In the genomic region with DNA sequence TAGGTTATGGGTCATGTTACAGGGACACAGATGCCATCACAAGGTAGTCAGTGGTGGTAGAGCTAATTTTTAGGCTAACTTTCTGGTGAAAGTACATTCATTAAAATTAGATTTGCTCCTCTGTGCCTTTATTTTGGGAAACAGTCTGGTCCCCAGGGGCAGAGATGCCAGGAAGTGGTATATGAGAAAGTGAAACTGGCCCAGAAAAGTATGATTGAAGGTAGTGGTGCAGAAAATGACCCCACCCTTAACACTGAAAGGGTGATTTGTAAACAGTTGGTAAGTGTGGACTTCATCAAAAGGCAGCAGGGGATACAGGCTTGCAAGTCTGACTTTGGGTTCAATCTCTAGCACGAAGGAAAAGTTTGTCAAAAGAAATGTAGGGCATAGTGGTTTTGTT, we compare ENCODE assay signal across 9 mouse cellular contexts. TPM values are rescaled to one million over a fixed set of nuclear protein-coding genes. Genes with fewer than 3 reads are reported as not detected.
DNase-seq lines count a peak whose midpoint lies in the region; ATAC-seq lines count a peak whose summit lies in the region.
"Had no signal": no experiment of that assay in that cellular context is flagged by ENCODE, and none has a peak within 500 bp of the region (broad histone marks: within the 10 kb centered on the region; RNA-seq: fewer than 3 reads in every experiment).

No protein-coding gene starts in this region.

- H3K9me3 ChIP-seq in hindbrain, embryonic 13.5 days = 0 out of 2 replicates have a peak, but pooled peaks cover 3% of the 10 kb centered on the region

- ATAC-seq in activated CD4-positive, CD25-positive, alpha-beta regulatory T cell, adult 4 months = peak; percentile 58
- no peak for ATAC-seq in hindbrain, embryonic 13.5 days (ENCODE audit: low FRiP score)
- ATAC-seq in megakaryocyte, adult 5-6 weeks (ENCODE audit: poor library complexity, severe bottlenecking) = peak; percentile 32; the same call in 1 of the 2 replicates
- ATAC-seq in megakaryocyte progenitor cell, adult 5-6 weeks (replicated peaks; ENCODE audit: poor library complexity) = no peak

- H3K27ac ChIP-seq in hindbrain, embryonic 13.5 days = no peak overlapping the region
- H3K27ac ChIP-seq: macrophage had no signal

- peaks cover 23% of the 10 kb centered on the region for H3K36me3 ChIP-seq in hindbrain, embryonic 13.5 days
- peaks cover 20% of the 10 kb centered on the region for H3K36me3 ChIP-seq in splenic B cell, adult 2 months (ENCODE audit: control insufficient read depth, insufficient read depth, low read length, poor library complexity, severe bottlenecking)

- 38% methylated on average over 1 of the region's 1 CpGs for WGBS in hindbrain, embryonic 13.5 days

- H3K4me3 ChIP-seq in hindbrain, embryonic 13.5 days = peak overlapping the region; percentile 79

- no peaks in the 10 kb centered on the region for H3K27me3 ChIP-seq in hindbrain, embryonic 13.5 days
- H3K27me3 ChIP-seq in splenic B cell, adult 2 months (ENCODE audit: control insufficient read depth, insufficient read depth, low read length, poor library complexity, severe bottlenecking) = no peaks in the 10 kb centered on the region

- H3K4me2 ChIP-seq in hindbrain, embryonic 13.5 days = peak overlapping the region; percentile 75

- peak overlapping the region; percentile 93 for H3K9ac ChIP-seq in hindbrain, embryonic 13.5 days

- peaks cover 12% of the 10 kb centered on the region for H3K4me1 ChIP-seq in hindbrain, embryonic 13.5 days (replicated peaks)

- DNase-seq in A20 (ENCODE audit: low read depth, low spot score) = peak; percentile 64
- DNase-seq in splenic B cell, adult 2 months (ENCODE audit: low read depth, low spot score) = peak; percentile 88
- no peak for DNase-seq in layer of hippocampus, adult 11-12 months (ENCODE audit: low spot score)
- no peak for DNase-seq in adrenal gland, postnatal 25 days

RNA-seq across cellular contexts. Expression of a gene that starts 1.7 kb away (rescaled TPM):
- polyA plus RNA-seq in activated CD4-positive, CD25-positive, alpha-beta regulatory T cell, adult 4 months (2017; shearing (Covaris generic)) = 10 to 100 TPM; 15.8 to 17.5 TPM
- 48.6 and 52.0 TPM in 2 replicates for polyA plus RNA-seq in hindbrain, embryonic 13.5 days (2015; fragmentation: Nextera tagmentation; extraction: Ambion mirVana)
- total RNA-seq in megakaryocyte, adult 5-6 weeks (2015) = 3.4 and 3.6 TPM in 2 replicates
- 3.5 and 5.9 TPM in 2 replicates for total RNA-seq in megakaryocyte, adult 5-6 weeks (2017)
- 39.6 and 43.7 TPM in 2 replicates for total RNA-seq in megakaryocyte progenitor cell, adult 5-6 weeks (2015)
- 30.9 and 39.3 TPM in 2 replicates for total RNA-seq in megakaryocyte progenitor cell, adult 5-6 weeks (2017)
- total RNA-seq in adrenal gland, postnatal 25 days (2021) = 0.94 and 1.9 TPM in 2 replicates

RNA-seq across cellular contexts. Expression of a gene that starts 55.5 kb away (rescaled TPM):
- polyA plus RNA-seq in activated CD4-positive, CD25-positive, alpha-beta regulatory T cell, adult 4 months (2017; shearing (Covaris generic)) = under 1 TPM in 1 of 2 experiments, not detected in 1; 0.14 TPM
- polyA plus RNA-seq in hindbrain, embryonic 13.5 days (2015; fragmentation: Nextera tagmentation; extraction: Ambion mirVana) = 0.06 TPM in 1 of 2 replicates, not detected in the other
- not detected in 2 replicates for total RNA-seq in megakaryocyte, adult 5-6 weeks (2015)
- not detected in 2 replicates for total RNA-seq in megakaryocyte, adult 5-6 weeks (2017)
- not detected in 2 replicates for total RNA-seq in megakaryocyte progenitor cell, adult 5-6 weeks (2015)
- total RNA-seq in megakaryocyte progenitor cell, adult 5-6 weeks (2017) = 0.04 TPM in 1 of 2 replicates, not detected in the other
- not detected in 2 replicates for total RNA-seq in adrenal gland, postnatal 25 days (2021)
- polyA plus RNA-seq: macrophage had no signal

Comparison
In these comparisons a context has a peak if more than half of its experiments do, and no peak if none do; other contexts are left out.
1. DNase-seq: peak in A20 (single experiment) and splenic B cell, adult 2 months (single experiment); none in layer of hippocampus, adult 11-12 months (single experiment) and adrenal gland, postnatal 25 days (single experiment).
2. ATAC-seq: peak in activated CD4-positive, CD25-positive, alpha-beta regulatory T cell, adult 4 months (single experiment) and megakaryocyte, adult 5-6 weeks (single experiment); none in hindbrain, embryonic 13.5 days (single experiment) and megakaryocyte progenitor cell, adult 5-6 weeks (single experiment).
3. RNA of a gene that starts 1.7 kb away (total RNA-seq): 30.9 to 43.7 TPM in megakaryocyte progenitor cell, adult 5-6 weeks; 3.4 to 5.9 TPM in megakaryocyte, adult 5-6 weeks and 0.94 to 1.9 TPM in adrenal gland, postnatal 25 days; every median in the first group is over 4 times any median in the second.